Mouse (Mus musculus) olfactory bulb, adult 2 months (tissue): ENCODE data around the gene 4933428G20Rik.

ENCODE experiments used
- CTCF ChIP-seq: fragments of 200-500 bp; IDR thresholded peaks from 2 replicates; pipeline ENCODE4 v1.5.1; 2012; ENCODE audit warnings: low read depth, mild to moderate bottlenecking, low read length, moderate library complexity; ENCODE audit not compliant: insufficient read depth
- POLR2A ChIP-seq: fragments of 200-500 bp; IDR thresholded peaks from 2 replicates; pipeline ENCODE4 v1.6.1; 2012; ENCODE audit warnings: mild to moderate bottlenecking, low read depth, low read length, moderate library complexity; ENCODE audit not compliant: insufficient read depth

DNA sequence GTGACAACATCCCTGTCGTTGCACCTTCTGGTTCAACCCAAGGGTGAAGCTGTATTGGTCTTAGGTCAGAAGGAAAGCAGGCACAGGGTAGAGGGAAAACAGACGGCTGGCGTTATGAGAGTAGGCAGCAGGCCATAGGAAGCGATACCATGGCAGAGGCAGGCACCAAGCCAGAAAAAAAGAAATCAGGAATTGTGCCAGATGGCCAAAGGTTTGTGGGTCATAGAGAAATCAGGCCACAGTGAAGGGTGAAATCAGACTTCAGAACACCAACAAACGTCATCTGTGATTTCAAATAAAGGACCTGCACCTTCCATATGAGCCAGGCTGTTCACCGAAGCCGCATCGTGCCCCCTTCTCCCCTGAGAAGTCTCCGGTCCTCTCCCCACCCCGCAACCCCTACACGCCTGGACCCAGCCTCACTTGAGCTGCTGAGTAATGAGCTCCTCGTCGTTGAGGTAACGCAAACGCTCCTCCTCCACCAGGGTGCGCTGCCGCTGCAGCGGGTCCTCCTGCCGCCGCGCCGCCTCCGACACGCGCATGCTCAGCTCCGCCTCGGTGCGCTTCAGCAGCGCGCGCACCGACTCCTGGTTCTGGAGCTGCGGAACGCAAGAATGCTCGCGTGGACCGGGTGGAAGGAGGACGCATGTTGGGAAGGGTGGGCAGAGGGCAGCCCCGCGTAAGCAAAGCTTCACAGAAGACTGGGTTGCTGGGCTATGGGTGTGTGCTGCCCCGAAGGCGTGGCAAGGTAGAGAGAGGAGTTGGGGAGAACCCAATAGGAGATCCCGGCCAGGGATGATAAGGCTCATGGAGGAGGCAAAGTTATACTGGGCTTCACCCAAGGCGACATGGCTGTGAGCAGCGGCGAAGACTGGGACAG lies 31.5 kb upstream of the 4933428G20Rik start:
- TF ChIP-seq CTCF (peak; percentile 90), POLR2A (peak; percentile 44; the same call in 1 of the 2 replicates)
